Mouse (Mus musculus): Measurements from ENCODE around the gene Nr2f1. TPM values are rescaled to one million over a fixed set of nuclear protein-coding genes. Genes with fewer than 3 reads are reported as not detected.

The Nr2f1 gene
- polyA plus RNA-seq, 1 experiment: 11.6 TPM

DNA sequence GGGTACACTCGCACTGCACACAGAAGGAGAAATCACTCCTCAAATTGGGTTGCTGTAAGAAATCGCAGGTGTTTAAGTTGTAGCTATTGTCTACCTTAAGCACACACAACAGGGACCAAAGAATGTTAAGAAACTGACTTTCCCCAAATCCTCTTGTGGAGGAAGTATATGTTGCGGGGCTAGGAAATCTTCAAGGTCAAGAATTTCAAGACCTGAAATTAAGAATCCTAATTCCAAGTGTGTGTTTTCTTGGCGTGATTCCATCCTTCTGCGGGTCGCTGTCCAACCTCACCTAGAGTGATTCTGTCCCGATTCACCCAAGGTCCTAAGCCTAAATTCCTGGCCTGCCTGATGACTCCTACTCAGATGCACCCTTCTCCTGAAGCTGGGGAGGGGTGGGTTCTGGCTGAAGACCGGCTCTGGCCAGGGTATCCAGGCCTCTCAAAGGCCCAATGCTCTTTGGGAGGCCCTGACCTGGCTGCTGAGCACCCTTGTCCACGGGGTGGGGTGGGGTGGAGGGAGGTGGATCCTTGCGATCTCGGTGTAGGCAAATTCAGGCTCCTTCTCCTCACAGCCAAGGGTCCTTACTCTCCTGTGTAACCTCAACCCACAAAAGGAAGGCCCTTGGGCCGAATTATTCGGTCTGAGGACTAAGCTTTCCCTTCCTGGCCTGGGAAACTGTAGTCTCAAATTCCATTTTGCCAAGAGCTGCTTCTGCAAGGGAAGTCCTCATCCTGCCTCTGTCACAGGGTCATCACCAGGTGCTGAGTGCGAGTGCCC, 11.9 kb upstream of the Nr2f1 start:
- Histone ChIP-seq H3K4me1 (replicated peaks; ENCODE audit: control insufficient read depth, insufficient read depth, low read length) (no peaks in the 10 kb centered on the region), H3K27me3 (ENCODE audit: control insufficient read depth, insufficient read depth, low read length) (peaks cover 8% of the 10 kb centered on the region; the same call in 1 of the 2 replicates), H3K36me3 (ENCODE audit: control insufficient read depth, insufficient read depth, low read length) (no peaks in the 10 kb centered on the region), H3K27ac (ENCODE audit: control insufficient read depth, insufficient read depth, low read length) (no peak overlapping the region), H3K4me3 (ENCODE audit: control insufficient read depth, insufficient read depth, low read length) (no peak overlapping the region)
- no peak for TF ChIP-seq POLR2A (IDR thresholded peaks at IDR 0.05; ENCODE audit: control insufficient read depth, extremely low read depth, insufficient read depth, low read length, poor library complexity)
- no peak for TF ChIP-seq CTCF (IDR thresholded peaks at IDR 0.05; ENCODE audit: borderline replicate concordance, control insufficient read depth, extremely low read depth, insufficient read depth, low read length, poor library complexity)
- 19% methylated on average over 14 of the region's 14 CpGs for WGBS
- DNase-seq: no peak

DNA sequence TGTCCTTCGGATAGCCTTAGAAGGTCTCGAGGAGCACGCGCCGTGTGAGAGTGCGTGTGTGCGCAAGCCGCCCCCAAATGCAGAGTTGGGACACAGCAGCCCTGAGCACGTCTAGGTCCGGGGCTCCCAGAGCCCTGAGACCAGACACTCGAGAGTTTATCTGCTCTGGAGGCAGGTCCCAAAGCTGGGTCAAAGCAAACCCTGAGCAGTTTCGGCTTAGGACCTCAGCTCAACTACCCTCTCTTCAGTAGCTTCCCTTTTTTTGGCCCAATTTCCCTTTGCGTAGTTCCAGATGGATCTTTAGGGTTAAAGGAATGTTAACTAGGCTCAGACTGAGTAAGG, 11.2 kb upstream of the Nr2f1 start:
- Histone ChIP-seq H3K27me3 (ENCODE audit: control insufficient read depth, insufficient read depth, low read length) (peaks cover 8% of the 10 kb centered on the region; the same call in 1 of the 2 replicates), H3K36me3 (ENCODE audit: control insufficient read depth, insufficient read depth, low read length) (no peaks in the 10 kb centered on the region), H3K4me1 (replicated peaks; ENCODE audit: control insufficient read depth, insufficient read depth, low read length) (no peaks in the 10 kb centered on the region), H3K27ac (ENCODE audit: control insufficient read depth, insufficient read depth, low read length) (no peak overlapping the region), H3K4me3 (ENCODE audit: control insufficient read depth, insufficient read depth, low read length) (no peak overlapping the region)
- 16% methylated on average over 13 of the region's 13 CpGs for WGBS
- DNase-seq: no peak
- TF ChIP-seq CTCF (IDR thresholded peaks at IDR 0.05; ENCODE audit: borderline replicate concordance, control insufficient read depth, extremely low read depth, insufficient read depth, low read length, poor library complexity): no peak
- no peak for TF ChIP-seq POLR2A (IDR thresholded peaks at IDR 0.05; ENCODE audit: control insufficient read depth, extremely low read depth, insufficient read depth, low read length, poor library complexity)

DNA sequence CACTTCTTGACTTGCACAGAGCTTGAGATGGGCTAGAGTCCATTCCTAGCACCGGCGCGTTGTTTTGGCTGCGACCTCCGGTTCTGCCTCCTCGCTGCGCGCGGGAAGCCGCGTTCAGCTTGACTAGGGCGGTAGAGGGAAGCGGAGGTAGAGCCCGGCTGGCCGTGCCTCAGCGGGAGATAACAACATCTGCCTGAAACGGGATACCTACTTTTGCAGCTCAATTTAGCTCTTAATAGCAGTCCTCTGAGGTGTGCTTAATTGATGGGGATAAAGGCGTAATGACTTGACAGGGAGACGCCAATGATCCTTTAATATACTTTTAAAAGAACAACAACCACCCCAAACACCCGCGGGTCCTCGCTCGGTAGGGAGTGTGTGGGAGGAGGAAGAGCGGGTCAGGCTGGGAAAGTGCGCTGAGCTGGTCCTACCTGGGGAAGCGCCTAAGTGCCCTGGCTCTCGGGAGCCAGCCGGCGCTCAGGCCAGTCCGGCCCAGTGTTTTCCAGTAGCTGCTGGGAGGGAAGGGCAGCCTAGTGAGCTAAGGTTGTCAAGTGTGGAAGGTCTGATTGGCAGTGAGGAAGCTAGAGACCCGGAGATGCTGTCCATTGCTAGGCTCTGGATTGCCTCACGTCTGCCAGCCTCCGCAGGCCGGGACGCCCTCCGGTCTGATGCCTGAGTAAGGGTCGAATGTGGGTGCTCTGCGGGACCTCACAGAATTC, 10.6 kb upstream of the Nr2f1 start:
- Histone ChIP-seq H3K36me3 (ENCODE audit: control insufficient read depth, insufficient read depth, low read length) (no peaks in the 10 kb centered on the region), H3K4me3 (ENCODE audit: control insufficient read depth, insufficient read depth, low read length) (no peak overlapping the region), H3K4me1 (replicated peaks; ENCODE audit: control insufficient read depth, insufficient read depth, low read length) (no peaks in the 10 kb centered on the region), H3K27me3 (ENCODE audit: control insufficient read depth, insufficient read depth, low read length) (peaks cover 8% of the 10 kb centered on the region; the same call in 1 of the 2 replicates), H3K27ac (ENCODE audit: control insufficient read depth, insufficient read depth, low read length) (no peak overlapping the region)
- TF ChIP-seq CTCF (IDR thresholded peaks at IDR 0.05; ENCODE audit: borderline replicate concordance, control insufficient read depth, extremely low read depth, insufficient read depth, low read length, poor library complexity) (no peak), POLR2A (IDR thresholded peaks at IDR 0.05; ENCODE audit: control insufficient read depth, extremely low read depth, insufficient read depth, low read length, poor library complexity) (no peak)
- 5% methylated on average over 38 of the region's 38 CpGs for WGBS
- DNase-seq: no peak

DNA sequence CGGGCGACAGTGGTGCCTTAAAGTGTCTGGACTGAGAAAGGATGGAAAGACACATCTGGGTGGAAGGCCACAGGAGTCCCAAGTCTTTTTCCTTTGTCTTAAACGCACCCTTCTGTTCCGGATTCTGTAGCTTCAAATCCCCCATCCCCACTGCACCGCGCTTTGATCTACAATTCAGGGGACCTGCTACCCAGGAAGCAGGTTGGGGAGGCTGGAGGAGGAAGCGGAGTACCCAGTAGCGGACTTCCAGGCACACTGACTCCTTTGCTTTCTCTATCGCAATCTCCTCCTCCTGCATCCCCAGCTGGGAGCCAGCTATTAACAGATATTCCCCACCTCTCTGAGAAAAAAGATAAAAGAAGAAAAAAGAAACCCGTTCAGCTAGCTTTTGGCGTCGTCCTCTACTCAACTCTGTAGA, 10.1 kb upstream of the Nr2f1 start:
- peaks cover 10% of the 10 kb centered on the region; the same call in 1 of the 2 replicates for H3K27me3 ChIP-seq (ENCODE audit: control insufficient read depth, insufficient read depth, low read length)
- WGBS: 6% methylated on average over 12 of the region's 12 CpGs
- DNase-seq: no peak
- H3K4me1 ChIP-seq (replicated peaks; ENCODE audit: control insufficient read depth, insufficient read depth, low read length): no peaks in the 10 kb centered on the region
- H3K4me3 ChIP-seq (ENCODE audit: control insufficient read depth, insufficient read depth, low read length): no peak overlapping the region
- no peak overlapping the region for H3K27ac ChIP-seq (ENCODE audit: control insufficient read depth, insufficient read depth, low read length)
- no peak for TF ChIP-seq POLR2A (IDR thresholded peaks at IDR 0.05; ENCODE audit: control insufficient read depth, extremely low read depth, insufficient read depth, low read length, poor library complexity)
- TF ChIP-seq CTCF (IDR thresholded peaks at IDR 0.05; ENCODE audit: borderline replicate concordance, control insufficient read depth, extremely low read depth, insufficient read depth, low read length, poor library complexity): no peak
- H3K36me3 ChIP-seq (ENCODE audit: control insufficient read depth, insufficient read depth, low read length): no peaks in the 10 kb centered on the region

DNA sequence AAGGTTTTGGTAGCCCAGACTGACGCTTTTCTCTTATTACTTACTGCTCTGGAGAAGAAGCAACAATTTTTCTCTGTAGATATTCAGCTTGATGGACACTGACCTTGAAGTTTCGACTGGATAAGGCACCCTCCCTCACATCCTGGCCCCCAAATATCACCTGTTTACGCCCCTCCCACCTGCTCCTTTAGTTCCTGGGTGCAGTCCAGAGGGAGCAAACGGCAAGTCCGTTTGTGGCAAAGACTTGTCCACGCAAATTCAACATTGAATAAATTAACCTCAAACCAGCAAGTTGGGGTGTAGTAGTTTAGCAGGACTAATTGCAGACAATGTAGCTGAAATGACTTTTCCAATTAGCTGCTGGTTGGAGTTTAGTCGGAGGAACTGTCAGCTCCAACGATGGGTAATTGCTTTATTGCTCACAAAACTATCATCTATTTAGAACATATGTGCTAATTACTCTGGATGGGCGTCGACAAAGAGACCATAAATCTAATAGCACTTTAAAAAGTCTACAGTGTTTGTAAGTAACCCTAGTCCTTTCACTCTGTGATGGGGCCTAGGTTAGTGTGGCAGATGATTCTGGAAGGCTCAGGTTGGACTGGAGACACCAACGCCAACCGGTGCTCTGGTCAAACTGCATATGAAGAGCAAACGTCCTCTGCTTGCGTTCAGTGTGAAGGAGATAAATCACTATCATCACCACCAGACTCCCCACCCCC, 9.3 kb upstream of the Nr2f1 start:
- H3K27ac ChIP-seq (ENCODE audit: control insufficient read depth, insufficient read depth, low read length): no peak overlapping the region
- WGBS: 10% methylated on average over 14 of the region's 14 CpGs
- H3K36me3 ChIP-seq (ENCODE audit: control insufficient read depth, insufficient read depth, low read length): no peaks in the 10 kb centered on the region
- peaks cover 11% of the 10 kb centered on the region; the same call in 1 of the 2 replicates for H3K27me3 ChIP-seq (ENCODE audit: control insufficient read depth, insufficient read depth, low read length)
- H3K4me1 ChIP-seq (replicated peaks; ENCODE audit: control insufficient read depth, insufficient read depth, low read length): no peaks in the 10 kb centered on the region
- H3K4me3 ChIP-seq (ENCODE audit: control insufficient read depth, insufficient read depth, low read length): no peak overlapping the region
- TF ChIP-seq POLR2A (IDR thresholded peaks at IDR 0.05; ENCODE audit: control insufficient read depth, extremely low read depth, insufficient read depth, low read length, poor library complexity) (no peak), CTCF (IDR thresholded peaks at IDR 0.05; ENCODE audit: borderline replicate concordance, control insufficient read depth, extremely low read depth, insufficient read depth, low read length, poor library complexity) (no peak)
- no peak for DNase-seq

Data from thymus, adult 2 months (tissue).